ENCODE assay signal across 10 mouse cellular contexts in the genomic region with DNA sequence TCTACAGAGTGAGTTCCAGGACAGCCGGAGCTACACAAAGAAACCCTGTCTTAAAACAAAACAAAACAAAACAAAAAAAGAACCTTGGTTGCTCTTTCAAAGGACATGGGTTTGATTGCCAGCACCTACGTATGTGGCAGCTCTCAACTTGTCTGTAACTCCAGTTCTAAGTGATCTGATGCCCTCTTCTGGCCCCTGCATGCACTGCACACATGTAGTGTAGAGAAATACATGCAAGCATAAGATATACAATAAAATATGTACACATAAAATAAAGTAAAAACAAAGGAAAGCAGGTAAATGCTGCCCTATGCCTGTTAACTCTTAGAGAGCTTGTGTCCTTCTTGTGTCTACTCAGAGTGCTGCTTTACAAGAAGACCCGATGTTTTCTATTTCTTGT. TPM values are rescaled to one million over a fixed set of nuclear protein-coding genes. Genes with fewer than 3 reads are reported as not detected.
DNase-seq lines count a peak whose midpoint lies in the region; TF ChIP-seq lines count a peak whose summit lies in the region.
"Had no signal": no experiment of that assay in that cellular context is flagged by ENCODE, and none has a peak within 500 bp of the region (broad histone marks: within the 10 kb centered on the region; RNA-seq: fewer than 3 reads in every experiment).

No protein-coding gene starts in this region.

- H3K4me3 ChIP-seq in layer of hippocampus, adult 2 months: no peak overlapping the region

- DNase-seq in adrenal gland, postnatal 25 days: peak; percentile 12
- DNase-seq in adrenal gland, postnatal 4 days (ENCODE audit: low spot score in 2 of 2): no peak
- DNase-seq in layer of hippocampus, adult 2 months (ENCODE audit: low spot score in 2 of 2): no peak
- no peak for DNase-seq in layer of hippocampus, adult 8-10 months (ENCODE audit: low spot score in 2 of 2)
- peak; percentile 57 for DNase-seq in thymus, postnatal 4 days
- DNase-seq in thymus, adult 18-20 months: no peak
- no peak for DNase-seq in spleen, postnatal 14 days (ENCODE audit: low spot score in 2 of 2)
- DNase-seq in cerebellum, postnatal 36 days: no peak
- DNase-seq: adrenal gland, adult 8-10 months; cerebellum, adult 9-11 months had no signal

- H3K27ac ChIP-seq in layer of hippocampus, adult 2 months: no peak overlapping the region

- TF ChIP-seq CTCF in layer of hippocampus, adult 2 months (conservative IDR thresholded peaks at IDR 0.05): peak; percentile 69

RNA-seq across cellular contexts. Expression of a gene that starts 7.6 kb away (rescaled TPM):
- total RNA-seq in adrenal gland, postnatal 25 days (2021): 5.3 and 6.0 TPM in 2 replicates
- 1 to 10 TPM; 5.2 to 6.7 TPM for total RNA-seq in adrenal gland, postnatal 4 days (2021)
- total RNA-seq in layer of hippocampus, adult 2 months (2021): 10 to 100 TPM; 18.4 to 22.1 TPM
- 10 to 100 TPM; 18.3 to 21.9 (median 19.9) TPM for total RNA-seq in layer of hippocampus, adult 8-10 months (2022)

RNA-seq across cellular contexts. Expression of a gene that starts 8.9 kb away (rescaled TPM):
- 81.1 and 93.8 TPM in 2 replicates for total RNA-seq in adrenal gland, postnatal 25 days (2021)
- total RNA-seq in adrenal gland, postnatal 4 days (2021): 10 to 100 TPM; 90.3 to 96.9 TPM
- 100 to 1,000 TPM; 106 to 114 TPM for total RNA-seq in layer of hippocampus, adult 2 months (2021)
- 100 to 1,000 TPM; 105 to 120 (median 113) TPM for total RNA-seq in layer of hippocampus, adult 8-10 months (2022)

Comparison
In these comparisons a context has a peak if more than half of its experiments do, and no peak if none do; other contexts are left out.
1. DNase-seq: peak in adrenal gland, postnatal 25 days (single experiment) and thymus, postnatal 4 days (single experiment); none in adrenal gland, postnatal 4 days (0 of 2), layer of hippocampus, adult 2 months (0 of 2), layer of hippocampus, adult 8-10 months (0 of 2), thymus, adult 18-20 months (0 of 2), spleen, postnatal 14 days (0 of 2) and cerebellum, postnatal 36 days (0 of 2).